Mouse (Mus musculus) urinary bladder, postnatal 36 days (tissue): ENCODE data around the gene Pcdh11x.
"Not testable (repeated sequence)": the region's sequence is repeated elsewhere in the genome, so short reads cannot be mapped to it uniquely, and the experiment has no call there.

Experiments
- DNase-seq, 2 experiments: peaks; one replicate each; pipeline ENCODE4 v3.0.0; 2022; ENCODE audit warnings: low spot score in 2 of 2, mixed read lengths in 1 of 2

Gene Pcdh11x

GRCm38 (mm10) chrX:120290011-120290899, at the start of gene Pcdh11x:
TSS of gene Pcdh11x (plus strand) at chrX:120290259.
- DNase-seq: peak in 1 of 2 experiments; percentile 9

- no peak for DNase-seq
Measured at GRCm38 (mm10) chrX:120260089-120260488, 30.0 kb upstream of the Pcdh11x start.

GRCm38 (mm10) chrX:120285522-120285921, 4.5 kb upstream of the Pcdh11x start:
- DNase-seq: no peak

GRCm38 (mm10) chrX:120287502-120287901, 2.6 kb upstream of the Pcdh11x start:
- no peak for DNase-seq

GRCm38 (mm10) chrX:120290900-120291280, 831 bp downstream of the Pcdh11x start:
- no peak for DNase-seq

GRCm38 (mm10) chrX:120291696-120292095, 1.6 kb downstream of the Pcdh11x start:
- no peak for DNase-seq

- no peak for DNase-seq
Measured at GRCm38 (mm10) chrX:120292832-120293750, 3.0 kb downstream of the Pcdh11x start.

GRCm38 (mm10) chrX:120301469-120302175, 11.6 kb downstream of the Pcdh11x start:
- no peak for DNase-seq

- DNase-seq: not testable (repeated sequence)
Measured at GRCm38 (mm10) chrX:120312995-120313394, 22.9 kb downstream of the Pcdh11x start, which contains the start of gene H2afb3. TSS of gene H2afb3 (minus strand) at chrX:120313095.

- no peak for DNase-seq
Measured at GRCm38 (mm10) chrX:120466225-120466624, 176.2 kb downstream of the Pcdh11x start.

- DNase-seq: no peak
Measured at GRCm38 (mm10) chrX:120486428-120486827, 196.4 kb downstream of the Pcdh11x start.

- no peak for DNase-seq
Measured at GRCm38 (mm10) chrX:120524986-120525385, 234.9 kb downstream of the Pcdh11x start.

GRCm38 (mm10) chrX:120599309-120599708, 309.2 kb downstream of the Pcdh11x start:
- no peak for DNase-seq

- no peak for DNase-seq
Measured at GRCm38 (mm10) chrX:120618460-120618859, 328.4 kb downstream of the Pcdh11x start.

- not testable (repeated sequence) for DNase-seq
Measured at GRCm38 (mm10) chrX:120670236-120670635, 380.2 kb downstream of the Pcdh11x start.

- DNase-seq: no peak
Measured at GRCm38 (mm10) chrX:120734144-120734543, 444.1 kb downstream of the Pcdh11x start.

GRCm38 (mm10) chrX:120735792-120736191, 445.7 kb downstream of the Pcdh11x start:
- DNase-seq: no peak

- DNase-seq: no peak
Measured at GRCm38 (mm10) chrX:120944556-120944955, 654.5 kb downstream of the Pcdh11x start.
